Mouse (Mus musculus): Measurements from ENCODE around the gene Pklr. TPM values are rescaled to one million over a fixed set of nuclear protein-coding genes. Genes with fewer than 3 reads are reported as not detected.
"Not testable (repeated sequence)": the region's sequence is repeated elsewhere in the genome, so short reads cannot be mapped to it uniquely, and the experiment has no call there.

Gene Pklr
- polyA plus RNA-seq, 1 experiment = 2.2 TPM

DNA sequence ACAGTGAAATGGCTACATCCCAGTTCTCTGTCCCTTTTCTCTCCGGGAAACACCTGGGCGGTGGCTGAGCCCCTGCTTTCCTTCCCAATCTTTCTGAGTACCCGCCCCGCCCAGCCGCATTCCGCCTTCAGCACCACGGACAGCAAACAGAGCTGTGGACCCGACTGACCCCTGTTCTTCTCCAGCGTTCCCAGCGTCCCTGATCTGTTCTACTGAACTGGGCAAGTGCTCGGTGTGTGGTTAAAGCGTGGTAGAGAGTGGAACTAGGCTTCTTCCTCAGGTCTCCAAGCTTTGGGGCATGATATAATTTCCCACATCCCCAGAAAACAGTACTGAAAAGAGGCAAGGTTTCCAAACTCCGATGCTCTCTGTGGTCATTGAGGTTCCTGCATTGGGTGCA lies 23.3 kb downstream of the Pklr start:
- Histone ChIP-seq H3K27ac (ENCODE audit: control insufficient read depth, insufficient read depth, low read length) (no peak overlapping the region), H3K4me1 (replicated peaks; ENCODE audit: control insufficient read depth, insufficient read depth, low read length) (peaks cover 20% of the 10 kb centered on the region), H3K4me3 (ENCODE audit: control insufficient read depth, insufficient read depth, low read length) (peak overlapping the region; percentile 54), H3K36me3 (ENCODE audit: control insufficient read depth, insufficient read depth, low read length) (no peaks in the 10 kb centered on the region), H3K27me3 (ENCODE audit: control insufficient read depth, insufficient read depth, low read length) (no peaks in the 10 kb centered on the region; the same call in 1 of the 2 replicates)
- WGBS = 4% methylated on average over 13 of the region's 13 CpGs
- peak; percentile 43 for DNase-seq
- TF ChIP-seq POLR2A (IDR thresholded peaks at IDR 0.05; ENCODE audit: control insufficient read depth, extremely low read depth, insufficient read depth, low read length, poor library complexity) = no peak
- no peak for TF ChIP-seq CTCF (IDR thresholded peaks at IDR 0.05; ENCODE audit: borderline replicate concordance, control insufficient read depth, extremely low read depth, insufficient read depth, low read length, poor library complexity)

DNA sequence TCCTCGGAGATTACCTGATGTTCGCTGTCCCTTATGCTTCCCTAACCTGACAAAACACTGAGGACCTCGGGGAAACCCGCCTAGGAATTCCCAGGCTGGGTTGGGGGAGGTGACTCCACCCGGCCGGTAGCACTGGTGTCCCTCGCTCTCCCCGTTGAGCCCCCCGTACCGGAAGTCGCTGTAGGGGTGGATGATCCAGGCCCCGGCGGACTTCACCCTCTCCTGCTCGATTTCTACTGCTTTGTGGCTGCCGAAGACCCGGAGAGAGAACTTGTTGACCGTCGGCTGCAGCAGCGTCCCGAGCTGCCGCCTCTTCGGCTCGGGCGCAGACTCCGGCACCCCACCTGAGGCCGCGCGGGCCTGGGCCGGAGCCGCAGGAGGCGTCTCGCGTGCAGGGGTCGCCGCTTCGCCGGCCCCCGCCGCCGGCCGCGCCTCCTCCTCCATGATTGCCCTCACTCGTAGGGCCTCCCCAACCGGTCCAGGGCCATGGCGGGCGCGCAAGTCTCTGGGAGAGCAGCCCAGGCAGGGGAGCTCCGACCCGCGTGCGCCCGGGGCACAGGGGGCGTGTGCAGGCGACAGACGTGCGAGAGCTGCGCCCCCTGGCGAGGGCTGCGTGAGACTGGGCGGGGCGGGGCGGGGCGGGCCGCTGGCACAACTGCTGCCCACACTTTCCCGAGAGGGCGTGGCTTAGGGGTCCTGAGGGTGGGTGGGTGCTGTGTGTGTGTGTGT lies 23.8 kb downstream of the Pklr start, which contains the start of gene Hcn3:
Hcn3 (minus strand) TSS at position 581 of the 729 bp plus-strand sequence.
- under 1% methylated on average over 65 of the region's 66 CpGs for WGBS
- H3K4me1 ChIP-seq (replicated peaks; ENCODE audit: control insufficient read depth, insufficient read depth, low read length) = peaks cover 20% of the 10 kb centered on the region
- peak; percentile 82 for DNase-seq

DNA sequence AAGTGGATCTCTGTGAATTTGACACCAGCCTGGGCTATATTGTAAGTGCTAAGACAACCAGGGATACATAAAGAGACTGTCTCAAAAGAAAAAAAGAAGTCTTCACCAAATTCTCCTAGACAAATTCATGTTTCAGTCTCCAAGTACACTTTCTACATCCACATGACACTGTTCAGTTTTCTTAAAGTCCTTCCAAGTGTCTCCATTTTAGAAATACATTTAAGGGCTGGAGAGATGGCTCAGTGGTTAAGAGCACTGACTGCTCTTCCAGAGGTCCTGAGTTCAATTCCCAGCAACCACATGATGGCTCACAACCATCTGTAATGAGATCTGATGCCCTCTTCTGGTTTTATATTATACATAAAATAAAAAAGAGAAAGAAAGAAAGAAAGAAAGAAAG lies 25.3 kb downstream of the Pklr start:
- not testable (repeated sequence) for H3K36me3 ChIP-seq (ENCODE audit: control insufficient read depth, insufficient read depth, low read length); H3K27me3 ChIP-seq (ENCODE audit: control insufficient read depth, insufficient read depth, low read length); DNase-seq; H3K27ac ChIP-seq (ENCODE audit: control insufficient read depth, insufficient read depth, low read length); H3K4me3 ChIP-seq (ENCODE audit: control insufficient read depth, insufficient read depth, low read length)
- H3K4me1 ChIP-seq (replicated peaks; ENCODE audit: control insufficient read depth, insufficient read depth, low read length) = peaks cover 22% of the 10 kb centered on the region

More for the DNA sequence above, 23.8 kb downstream of the Pklr start, which contains the start of gene Hcn3:
- Histone ChIP-seq H3K27ac (ENCODE audit: control insufficient read depth, insufficient read depth, low read length) (no peak within 1 kb of the TSS), H3K27me3 (ENCODE audit: control insufficient read depth, insufficient read depth, low read length) (no peaks in the 10 kb centered on the region; the same call in 1 of the 2 replicates), H3K4me3 (ENCODE audit: control insufficient read depth, insufficient read depth, low read length) (peak within 1 kb of the TSS; percentile 54), H3K36me3 (ENCODE audit: control insufficient read depth, insufficient read depth, low read length) (no peaks in the 10 kb centered on the region)
- peak; percentile 86; the same call in 1 of the 2 replicates for TF ChIP-seq CTCF (IDR thresholded peaks at IDR 0.05; ENCODE audit: borderline replicate concordance, control insufficient read depth, extremely low read depth, insufficient read depth, low read length, poor library complexity)
- TF ChIP-seq POLR2A (IDR thresholded peaks at IDR 0.05; ENCODE audit: control insufficient read depth, extremely low read depth, insufficient read depth, low read length, poor library complexity) = no peak

DNA sequence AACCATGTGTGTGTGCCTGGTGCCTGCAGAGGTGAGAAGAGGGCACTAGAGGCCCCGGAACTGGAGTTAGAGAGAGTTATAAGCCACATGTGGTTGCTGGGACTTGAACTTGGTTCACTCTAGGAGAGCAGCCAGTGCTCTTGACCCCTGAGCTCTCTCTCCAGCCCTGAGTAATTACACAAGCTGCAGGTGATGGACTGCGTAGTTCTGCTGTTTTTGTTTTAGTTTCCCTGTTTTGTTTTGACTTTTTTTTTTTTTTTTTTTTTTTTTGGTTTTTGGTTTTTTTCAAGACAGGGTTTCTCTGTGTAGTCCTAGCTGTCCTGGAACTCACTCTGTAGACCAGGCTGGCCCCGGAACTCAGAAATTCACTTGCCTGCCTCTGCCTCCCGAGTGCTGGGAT lies 25.8 kb downstream of the Pklr start:
- peaks cover 22% of the 10 kb centered on the region for H3K4me1 ChIP-seq (replicated peaks; ENCODE audit: control insufficient read depth, insufficient read depth, low read length)
- WGBS = 96% methylated on average over 4 of the region's 4 CpGs

DNA sequence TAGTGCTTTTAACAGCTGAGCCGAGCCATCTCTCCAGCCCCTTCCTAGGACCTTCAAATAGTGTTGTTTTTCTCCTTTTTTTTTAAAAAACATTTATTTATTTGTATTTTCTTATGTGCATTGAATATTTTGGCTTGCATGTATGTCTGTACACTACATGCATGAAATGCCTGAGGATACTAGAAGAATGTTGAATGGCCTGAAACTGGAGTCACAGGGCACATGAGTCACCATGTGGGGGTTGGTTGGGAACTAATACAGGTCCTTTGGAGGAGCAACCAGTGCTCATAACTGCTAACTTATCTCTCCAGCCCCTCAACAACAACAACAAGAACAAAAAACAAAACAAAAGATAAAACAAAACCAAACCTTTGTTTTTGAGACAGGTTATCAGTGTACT lies 27.2 kb downstream of the Pklr start:
- H3K27me3 ChIP-seq (ENCODE audit: control insufficient read depth, insufficient read depth, low read length) = no peaks in the 10 kb centered on the region; the same call in 1 of the 2 replicates
- no peak overlapping the region for H3K4me3 ChIP-seq (ENCODE audit: control insufficient read depth, insufficient read depth, low read length)
- 95% methylated on average over 1 of the region's 1 CpGs for WGBS
- TF ChIP-seq CTCF (IDR thresholded peaks at IDR 0.05; ENCODE audit: borderline replicate concordance, control insufficient read depth, extremely low read depth, insufficient read depth, low read length, poor library complexity) (no peak), POLR2A (IDR thresholded peaks at IDR 0.05; ENCODE audit: control insufficient read depth, extremely low read depth, insufficient read depth, low read length, poor library complexity) (no peak)
- peaks cover 9% of the 10 kb centered on the region; the same call in 1 of the 2 replicates for H3K36me3 ChIP-seq (ENCODE audit: control insufficient read depth, insufficient read depth, low read length)
- DNase-seq = no peak
- H3K4me1 ChIP-seq (replicated peaks; ENCODE audit: control insufficient read depth, insufficient read depth, low read length) = peaks cover 22% of the 10 kb centered on the region
- H3K27ac ChIP-seq (ENCODE audit: control insufficient read depth, insufficient read depth, low read length) = no peak overlapping the region

More for the DNA sequence above, 25.8 kb downstream of the Pklr start:
- DNase-seq = no peak
- Histone ChIP-seq H3K36me3 (ENCODE audit: control insufficient read depth, insufficient read depth, low read length) (no peaks in the 10 kb centered on the region), H3K4me3 (ENCODE audit: control insufficient read depth, insufficient read depth, low read length) (no peak overlapping the region), H3K27ac (ENCODE audit: control insufficient read depth, insufficient read depth, low read length) (no peak overlapping the region), H3K27me3 (ENCODE audit: control insufficient read depth, insufficient read depth, low read length) (no peaks in the 10 kb centered on the region; the same call in 1 of the 2 replicates)
- no peak for TF ChIP-seq CTCF (IDR thresholded peaks at IDR 0.05; ENCODE audit: borderline replicate concordance, control insufficient read depth, extremely low read depth, insufficient read depth, low read length, poor library complexity)
- TF ChIP-seq POLR2A (IDR thresholded peaks at IDR 0.05; ENCODE audit: control insufficient read depth, extremely low read depth, insufficient read depth, low read length, poor library complexity) = no peak

DNA sequence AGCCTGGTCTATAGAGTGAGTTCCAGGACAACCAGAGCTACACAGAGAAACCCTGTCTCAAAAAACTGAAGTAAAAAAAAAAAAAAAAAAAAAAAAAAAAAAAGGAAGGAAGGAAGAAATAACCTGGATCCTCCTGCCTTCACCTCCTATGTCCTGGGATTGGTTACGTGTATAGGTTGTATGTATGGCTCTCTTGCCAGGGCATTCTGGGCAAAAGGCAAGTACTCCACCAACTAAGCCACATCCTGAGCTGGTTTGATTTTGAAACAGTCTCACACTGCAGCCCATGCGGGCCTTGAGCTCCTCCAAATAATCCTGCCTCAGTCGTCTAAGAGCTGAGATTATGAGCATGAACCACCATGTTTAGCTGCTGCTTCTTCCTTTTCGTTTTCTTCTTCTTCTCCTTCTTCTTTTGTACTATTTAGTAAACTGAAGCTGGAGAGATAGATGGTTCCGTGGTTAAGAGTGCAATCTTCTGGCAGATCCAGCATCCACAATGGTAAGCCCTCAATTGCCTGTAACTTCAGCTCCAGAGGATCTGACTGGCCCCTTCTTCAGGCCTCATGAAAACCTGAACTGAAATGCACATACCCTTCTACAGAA lies 27.8 kb downstream of the Pklr start:
- DNase-seq = no peak
- H3K36me3 ChIP-seq (ENCODE audit: control insufficient read depth, insufficient read depth, low read length) = peaks cover 15% of the 10 kb centered on the region
- TF ChIP-seq POLR2A (IDR thresholded peaks at IDR 0.05; ENCODE audit: control insufficient read depth, extremely low read depth, insufficient read depth, low read length, poor library complexity) (no peak), CTCF (IDR thresholded peaks at IDR 0.05; ENCODE audit: borderline replicate concordance, control insufficient read depth, extremely low read depth, insufficient read depth, low read length, poor library complexity) (no peak)
- H3K4me3 ChIP-seq (ENCODE audit: control insufficient read depth, insufficient read depth, low read length) = no peak overlapping the region
- H3K27me3 ChIP-seq (ENCODE audit: control insufficient read depth, insufficient read depth, low read length) = no peaks in the 10 kb centered on the region; the same call in 1 of the 2 replicates
- 21% methylated on average over 5 of the region's 5 CpGs for WGBS
- peak overlapping the region; percentile 50 for H3K27ac ChIP-seq (ENCODE audit: control insufficient read depth, insufficient read depth, low read length)
- H3K4me1 ChIP-seq (replicated peaks; ENCODE audit: control insufficient read depth, insufficient read depth, low read length) = peaks cover 20% of the 10 kb centered on the region

Measured in thymus, adult 2 months (tissue).